Mouse (Mus musculus): ENCODE data around the gene D330020A13Rik. TPM values are rescaled to one million over a fixed set of nuclear protein-coding genes. Genes with fewer than 3 reads are reported as not detected.

D330020A13Rik gene
- polyA plus RNA-seq, 1 experiment from 2014 or later: 0.20 TPM

- ATAC-seq (replicated peaks; ENCODE audit: insufficient number of reproducible peaks, low FRiP score, low TSS enrichment, low read depth): no peak
- no peaks in the 10 kb centered on the region for H3K36me3 ChIP-seq (replicated peaks; ENCODE audit: control insufficient read depth, insufficient read depth, low read depth, low read length)
- H3K4me1 ChIP-seq (ENCODE audit: control insufficient read depth, insufficient read depth, low read length): no peaks in the 10 kb centered on the region
- H3K27ac ChIP-seq (replicated peaks; ENCODE audit: low read depth, low read length): no peak overlapping the region
- H3K27me3 ChIP-seq (ENCODE audit: control insufficient read depth, insufficient read depth, low read length): no peaks in the 10 kb centered on the region
- no peak overlapping the region for H3K9ac ChIP-seq (replicated peaks; ENCODE audit: low read length)
- whole genome bisulfite sequencing: 26% methylated on average over 6 of the region's 6 CpGs
- H3K4me3 ChIP-seq (ENCODE audit: low read depth, low read length): no peak overlapping the region
- DNase-seq (ENCODE audit: low spot score): peak; percentile 87
- no peak overlapping the region for H3K4me2 ChIP-seq (ENCODE audit: low read depth, low read length)
- H3K9me3 ChIP-seq (replicated peaks; ENCODE audit: control insufficient read depth, low read length): no peaks in the 10 kb centered on the region
These were observed 30.2 kb downstream of the D330020A13Rik start for GRCm38 (mm10) chr6:120324295-120324927.

DNA sequence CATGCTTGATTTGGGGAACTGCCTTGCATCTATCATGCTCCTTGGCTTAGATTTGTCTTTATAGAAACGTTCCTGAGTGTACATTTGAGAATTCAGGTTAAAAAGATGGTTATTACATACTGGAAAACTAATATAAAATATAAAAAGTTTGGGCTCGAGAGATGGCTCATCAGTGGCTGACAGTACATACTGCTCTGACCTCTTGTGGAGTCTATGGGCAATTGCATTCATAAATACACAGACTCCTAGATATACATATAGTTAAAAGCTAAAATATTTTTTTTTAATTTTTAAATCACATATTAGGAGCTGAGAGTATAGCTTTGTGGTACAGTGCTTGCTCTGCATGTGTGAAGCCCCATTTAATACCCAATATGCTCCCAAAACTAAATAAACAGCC lies 38.2 kb downstream of the D330020A13Rik start:
- no peak overlapping the region for H3K27ac ChIP-seq (replicated peaks; ENCODE audit: low read depth, low read length)
- WGBS: 83% methylated on average over 2 of the region's 2 CpGs
- H3K36me3 ChIP-seq (replicated peaks; ENCODE audit: control insufficient read depth, insufficient read depth, low read depth, low read length): no peaks in the 10 kb centered on the region
- no peaks in the 10 kb centered on the region for H3K4me1 ChIP-seq (ENCODE audit: control insufficient read depth, insufficient read depth, low read length)
- H3K4me3 ChIP-seq (ENCODE audit: low read depth, low read length): no peak overlapping the region
- ATAC-seq (replicated peaks; ENCODE audit: insufficient number of reproducible peaks, low FRiP score, low TSS enrichment, low read depth): no peak
- H3K4me2 ChIP-seq (ENCODE audit: low read depth, low read length): no peak overlapping the region
- no peaks in the 10 kb centered on the region for H3K9me3 ChIP-seq (replicated peaks; ENCODE audit: control insufficient read depth, low read length)
- H3K9ac ChIP-seq (replicated peaks; ENCODE audit: low read length): no peak overlapping the region
- DNase-seq (ENCODE audit: low spot score): no peak
- no peaks in the 10 kb centered on the region for H3K27me3 ChIP-seq (ENCODE audit: control insufficient read depth, insufficient read depth, low read length)

DNA sequence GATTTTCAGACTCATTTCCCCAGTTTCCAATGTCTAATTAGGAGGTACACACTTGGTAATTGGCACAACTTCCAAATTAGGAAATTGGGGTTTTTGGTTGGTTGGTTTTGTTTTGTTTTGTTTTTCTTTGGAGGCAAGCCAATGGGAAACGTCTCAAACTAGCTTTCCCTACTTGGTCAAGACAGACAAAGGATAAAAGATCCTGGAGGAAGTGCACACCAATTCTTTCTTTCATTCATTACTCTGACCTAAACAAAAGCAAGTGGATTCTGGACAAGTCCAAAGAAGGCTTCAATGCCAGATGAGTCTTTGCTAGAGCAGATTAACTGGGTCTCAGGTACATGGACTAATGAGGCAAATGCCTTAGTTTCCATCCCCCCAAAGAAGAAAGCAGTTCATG lies 49.8 kb downstream of the D330020A13Rik start:
- DNase-seq (ENCODE audit: low spot score) (no peak), ATAC-seq (replicated peaks; ENCODE audit: insufficient number of reproducible peaks, low FRiP score, low TSS enrichment, low read depth) (no peak)
- 74% methylated on average over 1 of the region's 1 CpGs for WGBS
- H3K4me2 ChIP-seq (ENCODE audit: low read depth, low read length): no peak overlapping the region
- no peak overlapping the region for H3K9ac ChIP-seq (replicated peaks; ENCODE audit: low read length)
- H3K4me1 ChIP-seq (ENCODE audit: control insufficient read depth, insufficient read depth, low read length): no peaks in the 10 kb centered on the region
- H3K27me3 ChIP-seq (ENCODE audit: control insufficient read depth, insufficient read depth, low read length): no peaks in the 10 kb centered on the region
- H3K27ac ChIP-seq (replicated peaks; ENCODE audit: low read depth, low read length): no peak overlapping the region
- peaks cover 8% of the 10 kb centered on the region for H3K36me3 ChIP-seq (replicated peaks; ENCODE audit: control insufficient read depth, insufficient read depth, low read depth, low read length)
- H3K4me3 ChIP-seq (ENCODE audit: low read depth, low read length): no peak overlapping the region
- H3K9me3 ChIP-seq (replicated peaks; ENCODE audit: control insufficient read depth, low read length): no peaks in the 10 kb centered on the region

Other genes starting within 250 kb of the D330020A13Rik start
- not detected in 2 replicates for gene Ninj2, start 201.0 kb upstream of the D330020A13Rik start, polyA plus RNA-seq (2014; fragmentation: Nextera tagmentation; extraction: Ambion mirVana)
- 0.18 TPM in 2 replicates for gene B4galnt3, start 195 bp downstream of the D330020A13Rik start, polyA plus RNA-seq (2014; fragmentation: Nextera tagmentation; extraction: Ambion mirVana)
- 54.5 and 55.9 TPM in 2 replicates for gene Kdm5a, start 69.8 kb downstream of the D330020A13Rik start, polyA plus RNA-seq (2014; fragmentation: Nextera tagmentation; extraction: Ambion mirVana)
- 26.3 and 29.5 TPM in 2 replicates for gene Ccdc77, start 70.0 kb downstream of the D330020A13Rik start, polyA plus RNA-seq (2014; fragmentation: Nextera tagmentation; extraction: Ambion mirVana)
- gene Il17ra, start 168.9 kb downstream of the D330020A13Rik start, polyA plus RNA-seq (2014; fragmentation: Nextera tagmentation; extraction: Ambion mirVana): 1.9 and 2.0 TPM in 2 replicates
- gene Tmem121b, start 199.4 kb downstream of the D330020A13Rik start, polyA plus RNA-seq (2014; fragmentation: Nextera tagmentation; extraction: Ambion mirVana): 0.38 and 0.41 TPM in 2 replicates
- gene Hdhd5, start 237.0 kb downstream of the D330020A13Rik start, polyA plus RNA-seq (2014; fragmentation: Nextera tagmentation; extraction: Ambion mirVana): 13.3 and 14.2 TPM in 2 replicates